Mouse (Mus musculus) hindbrain, embryonic 16.5 days (tissue): ENCODE data around the gene Mst1r. TPM values are rescaled to one million over a fixed set of nuclear protein-coding genes. Genes with fewer than 3 reads are reported as not detected.

Source experiments
- ATAC-seq: fragments of 200-750 bp; cut with Nextera tagmentation; 2 replicates; pipeline ENCODE4 v1.8.0; 2017; ENCODE audit warnings: moderate TSS enrichment, moderate library complexity
- H3K27ac ChIP-seq: fragments of 300-500 bp; sonication (generic); 2 replicates; pipeline ENCODE4 v1.5.1; 2014; ENCODE audit warnings: low read depth, mild to moderate bottlenecking, control low read depth, low read length, moderate library complexity
- H3K27me3 ChIP-seq: fragments of 300-500 bp; sonication (generic); replicated peaks from 2 replicates; pipeline ENCODE4 v1.6.1; 2014; ENCODE audit warnings: low read length; ENCODE audit not compliant: control insufficient read depth, insufficient read depth
- H3K36me3 ChIP-seq: fragments of 300-500 bp; sonication (generic); 2 replicates; pipeline ENCODE4 v1.6.1; 2014; ENCODE audit warnings: mild to moderate bottlenecking, low read length, moderate library complexity, mixed read lengths; ENCODE audit not compliant: control insufficient read depth, insufficient read depth
- H3K4me1 ChIP-seq: fragments of 300-500 bp; sonication (generic); 2 replicates; pipeline ENCODE4 v1.6.1; 2014; ENCODE audit warnings: low read depth, low read length; ENCODE audit not compliant: control insufficient read depth, insufficient read depth
- H3K4me2 ChIP-seq: fragments of 300-500 bp; sonication (generic); 2 replicates; pipeline ENCODE4 v1.6.1; 2014; ENCODE audit warnings: mild to moderate bottlenecking, low read length, control low read depth, moderate library complexity
- H3K4me3 ChIP-seq: fragments of 300-500 bp; sonication (generic); 2 replicates; pipeline ENCODE4 v1.5.1; 2014; ENCODE audit warnings: mild to moderate bottlenecking, low read length, control low read depth, moderate library complexity
- H3K9ac ChIP-seq: fragments of 300-500 bp; sonication (generic); 2 replicates; pipeline ENCODE4 v1.6.1; 2014; ENCODE audit warnings: low read depth, mild to moderate bottlenecking, control low read depth, low read length, moderate library complexity
- H3K9me3 ChIP-seq: fragments of 300-500 bp; sonication (generic); 2 replicates; pipeline ENCODE4 v1.6.1; 2014; ENCODE audit warnings: mild to moderate bottlenecking, low read length, moderate library complexity; ENCODE audit not compliant: control insufficient read depth
- WGBS: fragments of 180-500 bp; shearing (Covaris S2); extraction: QIAGEN DNeasy Blood & Tissue Kit; methylation state at CpG from one replicate; pipeline ENCODE4 v1.1.7; 2014; 5-methylcytosine and 5-hydroxymethylcytosine counted together
- polyA plus RNA-seq: library from polyadenylated mRNA; unstranded; fragments of >200 nt; fragmentation: Nextera tagmentation; extraction: Ambion mirVana; gene quantifications from 2 replicates; pipeline ENCODE4 v1.2.1, GENCODE M21; 2015

Gene Mst1r
- polyA plus RNA-seq, 1 experiment from 2014 or later = 1.3 TPM

DNA sequence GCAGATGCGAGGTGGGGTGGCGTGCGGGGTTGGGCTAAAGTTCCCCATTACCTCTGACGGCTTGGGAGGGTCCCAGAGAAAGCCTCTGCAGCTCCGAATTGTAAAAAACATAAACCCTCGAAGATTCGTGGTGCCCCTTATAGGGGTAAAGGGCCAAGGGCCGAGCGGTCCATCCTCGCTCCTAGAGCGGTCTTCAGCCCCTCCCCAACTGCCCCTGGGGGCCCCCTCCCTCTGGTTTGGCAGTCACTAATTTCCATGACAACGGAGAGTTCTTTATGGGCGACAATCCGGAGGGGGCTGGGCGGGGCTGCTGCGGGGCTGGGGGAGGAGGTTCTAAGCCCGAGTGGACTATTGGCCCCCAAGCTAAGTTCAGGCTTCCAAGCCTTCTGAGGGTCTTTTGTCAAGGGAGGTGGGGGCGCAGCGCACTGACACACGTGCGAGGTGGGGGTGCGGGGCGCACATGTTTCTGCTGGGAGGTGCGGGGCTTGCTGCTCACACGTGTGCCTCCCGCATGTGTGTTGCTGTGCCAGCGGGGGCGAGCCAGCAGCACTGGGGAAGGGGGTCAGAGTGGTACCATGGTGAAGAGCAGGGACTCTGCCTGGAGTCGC lies 29.6 kb downstream of the Mst1r start:
- peak overlapping the region; percentile 84 for H3K4me2 ChIP-seq
- peak overlapping the region; percentile 76 for H3K9ac ChIP-seq
- peak overlapping the region; percentile 58 for H3K4me3 ChIP-seq
- no peak overlapping the region for H3K27ac ChIP-seq
- peak; percentile 55 for ATAC-seq
- H3K4me1 ChIP-seq = peaks cover 9% of the 10 kb centered on the region
- no peaks in the 10 kb centered on the region for H3K9me3 ChIP-seq
- no peaks in the 10 kb centered on the region for H3K36me3 ChIP-seq
- WGBS = under 1% methylated on average over 29 of the region's 29 CpGs
- H3K27me3 ChIP-seq = no peaks in the 10 kb centered on the region; the same call in 1 of the 2 replicates

DNA sequence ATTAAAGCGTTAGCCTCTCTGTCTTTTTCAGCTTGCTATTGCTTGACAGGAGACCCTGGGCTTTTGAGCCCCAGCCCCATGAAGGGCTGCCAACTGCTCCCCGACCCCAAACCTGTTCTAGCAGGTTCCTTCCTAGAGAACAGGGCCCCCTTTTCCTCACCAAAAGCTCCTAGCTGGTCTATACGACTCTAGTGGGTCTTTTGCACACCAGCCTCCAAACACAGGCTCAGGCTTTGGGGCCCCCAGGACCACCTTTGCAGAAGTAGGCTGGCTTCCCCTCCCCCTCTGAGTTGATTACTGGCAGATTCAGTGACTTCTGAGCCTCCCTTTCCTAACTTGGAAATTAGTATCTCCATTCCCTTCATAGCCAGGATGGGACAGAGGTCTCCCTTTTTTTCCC lies 30.2 kb downstream of the Mst1r start:
- 8% methylated on average over 3 of the region's 3 CpGs for WGBS
- peak; percentile 18; the same call in 1 of the 2 replicates for ATAC-seq
- H3K4me3 ChIP-seq = peak overlapping the region; percentile 58
- peak overlapping the region; percentile 76 for H3K9ac ChIP-seq
- no peaks in the 10 kb centered on the region for H3K9me3 ChIP-seq
- peak overlapping the region; percentile 84 for H3K4me2 ChIP-seq
- H3K36me3 ChIP-seq = no peaks in the 10 kb centered on the region
- peaks cover 9% of the 10 kb centered on the region for H3K4me1 ChIP-seq
- H3K27me3 ChIP-seq = no peaks in the 10 kb centered on the region; the same call in 1 of the 2 replicates
- H3K27ac ChIP-seq = no peak overlapping the region

DNA sequence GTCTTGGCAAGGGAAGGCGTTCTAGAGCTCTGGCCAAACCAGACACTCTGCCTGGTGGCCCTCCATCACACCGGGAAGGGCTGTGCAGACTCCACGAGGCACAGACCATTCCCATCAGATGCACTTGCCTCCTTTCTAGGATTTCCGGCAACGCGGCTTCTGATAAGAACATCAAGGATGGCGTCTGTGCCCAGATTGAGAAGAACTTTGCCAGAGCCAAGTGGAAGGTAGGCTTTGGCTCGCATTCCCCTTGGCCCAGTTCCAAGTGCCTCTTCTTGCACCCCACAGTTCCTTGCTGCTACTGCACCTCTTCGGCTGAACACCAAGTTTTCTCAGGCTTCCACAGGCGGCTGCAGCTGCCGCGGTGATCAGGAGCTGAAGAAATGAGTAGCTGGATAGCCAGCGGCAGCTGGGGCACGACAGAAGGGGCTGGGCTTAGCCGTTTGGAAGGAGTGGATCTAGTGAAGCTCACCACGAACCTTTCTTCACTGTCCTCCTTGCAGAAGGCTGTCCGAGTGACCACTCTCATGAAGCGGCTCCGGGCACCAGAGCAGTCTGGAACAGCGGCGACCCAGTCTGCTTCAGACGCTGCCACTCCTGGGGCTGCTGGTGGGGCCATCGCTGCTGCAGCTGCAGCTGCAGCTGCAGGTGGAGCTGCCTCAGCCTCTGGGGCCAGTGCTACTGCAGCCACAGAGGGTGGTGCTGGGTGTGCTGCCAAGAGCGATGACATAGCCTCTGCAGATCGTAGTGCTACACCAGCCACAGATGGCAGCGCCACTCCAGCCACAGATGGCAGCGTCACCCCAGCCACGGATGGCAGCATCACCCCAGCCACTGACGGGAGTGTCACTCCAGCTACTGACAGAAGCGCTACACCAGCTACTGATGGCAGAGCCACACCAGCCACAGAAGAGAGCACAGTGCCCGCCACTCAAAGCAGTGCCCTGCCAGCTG lies 40.8 kb downstream of the Mst1r start:
- H3K4me3 ChIP-seq = no peak overlapping the region
- ATAC-seq = no peak
- no peak overlapping the region for H3K4me2 ChIP-seq
- WGBS = 86% methylated on average over 31 of the region's 31 CpGs
- no peak overlapping the region for H3K9ac ChIP-seq
- H3K4me1 ChIP-seq = peaks cover 12% of the 10 kb centered on the region
- peaks cover 8% of the 10 kb centered on the region; the same call in 1 of the 2 replicates for H3K36me3 ChIP-seq
- no peak overlapping the region for H3K27ac ChIP-seq
- H3K27me3 ChIP-seq = no peaks in the 10 kb centered on the region
- H3K9me3 ChIP-seq = no peaks in the 10 kb centered on the region

DNA sequence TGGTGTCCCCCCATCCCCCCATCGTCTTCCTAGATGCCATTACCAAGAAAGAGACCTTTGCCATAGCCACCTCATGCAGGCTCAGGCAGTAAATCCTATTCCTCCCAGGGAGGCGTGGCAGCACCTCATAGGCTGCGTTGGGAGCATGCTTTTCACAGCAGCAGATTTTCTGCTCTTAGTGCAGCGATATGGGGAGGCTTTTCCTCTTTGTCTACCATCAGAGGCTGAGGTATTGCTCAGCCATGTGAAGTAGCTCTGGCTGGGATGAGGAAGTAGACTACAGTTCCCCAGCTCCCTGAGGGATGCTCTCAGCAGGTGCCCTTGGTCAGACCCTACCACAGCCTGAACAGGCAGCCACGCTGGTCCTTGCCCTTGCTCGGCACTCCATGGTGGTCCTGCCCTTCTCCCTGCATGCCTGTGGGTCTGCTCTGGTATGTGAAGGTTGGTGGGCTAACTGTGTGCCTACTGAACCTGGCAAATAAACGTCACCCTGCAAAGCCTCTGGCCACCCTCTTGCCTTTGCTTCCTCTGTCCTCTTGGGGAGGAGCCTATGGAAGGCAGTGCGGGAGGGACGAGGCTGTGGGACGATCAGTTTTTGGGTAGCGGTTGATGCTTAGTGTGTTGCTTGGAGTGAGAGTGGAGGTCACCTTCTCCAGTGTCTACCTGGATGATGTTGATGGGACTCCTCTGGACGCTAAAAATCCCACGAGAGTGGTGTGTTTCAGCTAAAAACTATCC lies 42.7 kb downstream of the Mst1r start:
- no peaks in the 10 kb centered on the region for H3K9me3 ChIP-seq
- ATAC-seq = no peak
- no peaks in the 10 kb centered on the region for H3K27me3 ChIP-seq
- no peak overlapping the region for H3K4me2 ChIP-seq
- peaks cover 8% of the 10 kb centered on the region; the same call in 1 of the 2 replicates for H3K36me3 ChIP-seq
- WGBS = 85% methylated on average over 13 of the region's 13 CpGs
- no peak overlapping the region for H3K27ac ChIP-seq
- H3K9ac ChIP-seq = no peak overlapping the region
- peaks cover 12% of the 10 kb centered on the region for H3K4me1 ChIP-seq
- no peak overlapping the region for H3K4me3 ChIP-seq

DNA sequence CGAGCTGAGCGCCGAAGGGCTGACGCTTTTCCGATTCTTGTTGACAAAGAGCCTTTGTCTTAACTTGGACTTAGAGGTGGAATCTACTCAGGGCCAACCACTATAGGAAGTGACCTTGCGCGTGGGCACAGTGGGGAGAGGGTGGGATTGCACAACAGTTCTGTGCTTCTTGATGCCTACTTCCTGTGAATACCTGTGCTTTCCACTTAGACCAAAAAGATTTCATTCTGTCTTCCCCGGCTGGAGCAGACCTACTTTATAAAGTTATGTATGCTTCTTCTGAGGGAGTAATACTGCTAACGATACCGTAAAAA lies 43.2 kb downstream of the Mst1r start, which contains the start of gene Traip:
Gene Traip, plus strand, starts transcription at position 215 of the 314 bp plus-strand sequence.
- ATAC-seq = no peak
- 95% methylated on average over 10 of the region's 10 CpGs for WGBS
- H3K4me1 ChIP-seq = peaks cover 12% of the 10 kb centered on the region
- H3K9ac ChIP-seq = peak within 1 kb of the TSS; percentile 78
- no peaks in the 10 kb centered on the region for H3K9me3 ChIP-seq
- peak within 1 kb of the TSS; percentile 63 for H3K4me3 ChIP-seq
- H3K36me3 ChIP-seq = peaks cover 8% of the 10 kb centered on the region; the same call in 1 of the 2 replicates
- H3K4me2 ChIP-seq = peak within 1 kb of the TSS; percentile 94
- no peaks in the 10 kb centered on the region for H3K27me3 ChIP-seq
- H3K27ac ChIP-seq = peak within 1 kb of the TSS; percentile 86

DNA sequence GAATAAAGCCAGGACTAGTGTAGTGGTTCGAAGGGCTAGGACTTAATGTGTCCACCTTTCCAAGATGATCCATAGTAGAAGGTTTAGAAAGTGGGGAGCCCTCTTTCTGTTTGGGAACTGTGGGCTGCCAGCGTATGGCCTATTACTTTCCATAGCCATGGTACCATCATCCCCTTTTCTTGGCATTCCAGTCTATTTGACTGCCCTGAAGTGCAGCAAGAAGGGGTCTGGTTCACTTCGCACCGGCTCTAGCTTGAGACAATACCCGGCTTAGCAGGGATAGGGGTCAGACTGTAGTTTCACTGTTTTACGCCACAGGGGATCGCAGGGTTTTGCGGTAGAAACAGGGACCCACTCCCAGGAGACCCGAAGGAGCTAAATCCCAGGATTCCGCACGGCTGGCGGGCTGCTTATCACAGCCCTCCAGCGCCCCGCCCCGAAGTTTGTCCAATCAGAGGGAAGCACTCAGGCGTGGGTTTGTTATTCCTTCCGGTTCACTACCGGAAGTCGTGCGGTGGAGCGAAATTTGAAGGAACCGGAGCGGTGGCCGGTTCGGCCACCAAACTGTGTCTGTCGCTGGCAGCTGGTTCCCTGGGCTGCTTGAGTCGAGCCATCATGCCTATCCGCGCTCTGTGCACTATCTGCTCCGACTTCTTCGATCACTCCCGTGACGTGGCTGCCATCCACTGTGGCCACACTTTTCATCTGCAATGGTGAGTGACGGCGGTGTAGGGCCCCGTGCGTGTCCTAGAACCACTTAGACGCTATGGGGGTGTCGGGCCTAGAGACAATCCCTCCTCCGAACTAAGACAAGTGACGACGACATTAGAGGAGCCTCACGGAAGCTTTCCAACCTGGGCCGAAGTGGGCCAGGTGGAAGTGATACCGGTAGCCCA lies 44.0 kb downstream of the Mst1r start:
- peak overlapping the region; percentile 86 for H3K27ac ChIP-seq
- H3K4me1 ChIP-seq = peaks cover 12% of the 10 kb centered on the region
- WGBS = 15% methylated on average over 45 of the region's 45 CpGs
- H3K4me2 ChIP-seq = peak overlapping the region; percentile 94
- peak overlapping the region; percentile 78 for H3K9ac ChIP-seq
- H3K9me3 ChIP-seq = no peaks in the 10 kb centered on the region
- ATAC-seq = peak; percentile 97
- H3K27me3 ChIP-seq = no peaks in the 10 kb centered on the region
- H3K4me3 ChIP-seq = peak overlapping the region; percentile 63
- peaks cover 8% of the 10 kb centered on the region; the same call in 1 of the 2 replicates for H3K36me3 ChIP-seq

DNA sequence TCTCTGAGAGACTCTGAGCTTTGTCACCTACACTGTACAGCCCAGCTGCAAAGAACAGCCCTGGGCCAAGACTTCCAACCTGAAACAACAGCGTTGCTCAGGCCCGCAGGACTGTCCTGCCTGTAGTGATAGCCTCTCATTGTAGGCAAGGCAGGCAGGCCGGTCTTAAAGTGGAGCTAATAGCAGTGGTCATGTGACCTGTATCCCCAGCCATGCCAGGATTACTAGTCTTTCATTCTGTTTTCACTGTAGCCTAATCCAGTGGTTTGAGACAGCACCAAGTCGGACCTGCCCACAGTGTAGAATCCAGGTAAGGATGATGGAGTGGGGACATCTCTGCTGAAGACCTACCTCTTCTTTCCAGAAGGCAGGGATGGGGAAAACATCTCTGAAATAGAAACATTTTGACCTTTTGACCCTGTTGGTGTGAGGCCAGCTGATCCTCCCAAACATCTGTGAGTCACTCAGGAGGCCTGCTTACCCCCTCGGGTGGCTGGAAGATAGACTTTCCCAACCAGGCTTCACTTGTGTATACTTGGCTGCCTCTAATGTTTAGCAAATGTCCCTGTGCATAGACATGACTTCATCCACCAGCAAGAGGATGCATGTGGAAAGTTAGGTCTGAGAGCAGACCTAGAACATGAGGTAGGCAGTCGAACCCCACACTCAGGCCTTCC lies 49.1 kb downstream of the Mst1r start:
- H3K4me3 ChIP-seq = no peak overlapping the region
- ATAC-seq = no peak
- H3K4me1 ChIP-seq = peaks cover 10% of the 10 kb centered on the region
- no peaks in the 10 kb centered on the region for H3K36me3 ChIP-seq
- H3K9ac ChIP-seq = no peak overlapping the region
- WGBS = 86% methylated on average over 6 of the region's 6 CpGs
- no peaks in the 10 kb centered on the region for H3K27me3 ChIP-seq
- no peak overlapping the region for H3K27ac ChIP-seq
- H3K9me3 ChIP-seq = no peaks in the 10 kb centered on the region
- no peak overlapping the region for H3K4me2 ChIP-seq

DNA sequence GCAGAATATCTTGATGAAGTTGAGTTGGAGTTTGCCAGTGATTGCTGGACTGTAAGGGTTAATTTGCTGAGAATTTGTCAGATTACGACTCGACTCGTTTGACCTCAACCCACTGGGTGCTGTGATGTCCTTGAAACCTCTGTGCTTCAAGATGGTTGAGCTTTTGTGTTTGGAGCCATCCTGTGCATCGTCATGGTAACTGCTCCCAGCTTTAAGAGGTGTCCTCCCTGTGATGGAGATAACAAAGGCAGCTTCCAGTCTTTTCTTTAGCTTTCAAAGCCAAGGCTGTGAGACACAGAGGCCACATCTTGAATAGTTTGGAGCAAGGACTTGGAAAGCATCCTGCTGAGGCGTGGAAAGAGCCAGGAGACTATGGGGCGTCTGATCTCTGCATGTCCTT lies 50.5 kb downstream of the Mst1r start:
- H3K27ac ChIP-seq = no peak overlapping the region

More for the DNA sequence above, 50.5 kb downstream of the Mst1r start:
- no peak for ATAC-seq
- WGBS = 31% methylated on average over 6 of the region's 6 CpGs
- no peak overlapping the region for H3K4me3 ChIP-seq
- no peaks in the 10 kb centered on the region for H3K36me3 ChIP-seq
- no peaks in the 10 kb centered on the region for H3K9me3 ChIP-seq
- no peak overlapping the region for H3K9ac ChIP-seq
- peaks cover 14% of the 10 kb centered on the region for H3K4me1 ChIP-seq
- H3K4me2 ChIP-seq = no peak overlapping the region
- H3K27me3 ChIP-seq = no peaks in the 10 kb centered on the region
